Mouse (Mus musculus): Measurements from ENCODE around the gene Eea1.
"Not testable (repeated sequence)": the region's sequence is repeated elsewhere in the genome, so short reads cannot be mapped to it uniquely, and the experiment has no call there.

Gene Eea1

DNA sequence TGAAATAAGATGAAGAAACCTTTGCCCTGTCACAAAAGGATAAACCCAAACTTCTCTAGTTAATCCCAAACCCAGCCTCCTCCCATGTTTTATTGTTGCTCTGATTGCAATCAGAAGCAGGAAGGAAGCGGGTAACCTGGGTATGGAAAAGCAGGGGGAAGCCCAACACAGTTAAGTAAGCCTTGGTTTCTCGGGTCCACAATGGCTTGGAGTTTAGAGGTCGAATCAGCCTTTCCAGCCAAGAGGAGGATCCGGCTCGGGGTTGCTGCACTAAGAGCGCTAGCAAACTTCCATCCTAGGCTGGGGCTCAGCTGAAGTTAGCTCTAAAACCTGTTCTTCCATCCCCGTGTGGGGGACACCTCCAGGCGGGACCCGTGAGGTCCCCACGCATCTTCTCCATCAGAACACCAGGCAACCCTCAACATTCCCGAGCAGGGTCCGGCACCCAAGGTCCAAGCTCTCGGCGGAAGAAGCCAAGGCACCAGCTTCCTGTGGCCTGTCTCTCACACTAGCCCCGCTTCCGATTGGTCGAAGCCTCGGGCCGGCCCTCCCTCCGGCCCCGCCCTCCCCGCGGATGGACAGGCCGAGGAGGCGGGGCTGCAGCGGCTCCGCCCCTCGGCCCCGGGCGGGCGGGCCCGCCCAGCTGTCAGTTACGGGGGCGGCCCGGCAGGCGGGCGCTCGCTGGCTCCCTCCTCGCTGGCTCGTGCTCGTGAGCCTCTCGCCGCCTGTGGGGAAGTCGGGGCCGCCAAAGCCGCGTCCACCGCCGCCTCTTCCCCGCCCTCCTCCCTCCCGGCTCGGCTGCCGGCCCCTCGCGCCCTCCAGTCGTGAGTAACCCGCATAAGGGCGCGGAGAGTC, at the start of gene Eea1:
Gene Eea1, plus strand, starts transcription at position 605 of the 855 bp plus-strand sequence.
- DNase-seq (ENCODE audit: low spot score in 2 of 2), result peak in 1 of 2 experiments; percentile 89

GRCm38 (mm10) chr10:95891214-95891960, 49.1 kb upstream of the Eea1 start:
- no peak for DNase-seq (ENCODE audit: low spot score in 2 of 2)

GRCm38 (mm10) chr10:95892132-95892531, 48.3 kb upstream of the Eea1 start:
- no peak for DNase-seq (ENCODE audit: low spot score in 2 of 2)

- DNase-seq (ENCODE audit: low spot score in 2 of 2), result no peak
Observed at GRCm38 (mm10) chr10:95893291-95893932, 47.0 kb upstream of the Eea1 start.

DNA sequence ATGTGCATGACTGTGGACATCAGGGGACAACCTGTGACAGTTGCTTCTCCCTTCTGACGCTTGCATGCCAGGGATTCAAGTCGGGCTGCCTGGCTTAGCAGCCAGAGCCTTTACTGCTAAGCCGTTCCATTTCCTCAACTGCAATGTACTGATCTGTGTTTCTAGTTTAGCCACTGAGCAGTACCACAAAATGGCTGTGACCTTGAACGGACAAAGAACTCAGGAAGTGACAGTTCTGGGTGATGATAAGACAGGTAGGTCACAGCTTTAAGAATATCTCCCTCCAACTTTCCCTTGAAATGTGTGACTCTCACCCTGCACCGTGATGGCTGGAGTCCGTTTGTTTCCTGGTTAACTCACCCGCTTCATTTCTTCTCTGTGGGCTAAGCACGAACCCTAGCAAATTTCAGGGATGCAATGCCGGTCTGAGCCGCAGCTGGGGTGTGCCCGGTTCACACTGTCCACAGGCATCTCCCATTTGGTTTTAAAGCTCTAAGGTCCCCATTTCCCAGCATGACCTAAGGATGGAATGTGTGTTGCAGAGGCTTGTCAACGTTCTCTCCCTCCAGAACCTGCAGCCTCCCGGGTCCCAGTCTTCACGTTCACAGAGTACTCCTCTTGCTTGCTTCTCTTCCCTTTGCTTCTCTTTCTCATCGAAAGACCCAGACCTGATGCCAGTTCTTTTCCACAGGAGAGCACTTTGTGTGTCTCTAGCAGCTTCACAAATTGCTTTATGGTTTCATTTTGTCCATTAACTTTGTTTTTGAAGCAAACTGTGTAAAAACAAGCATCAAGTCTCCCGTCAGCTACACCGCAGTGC, 46.2 kb upstream of the Eea1 start:
- no peak for DNase-seq (ENCODE audit: low spot score in 2 of 2)

DNA sequence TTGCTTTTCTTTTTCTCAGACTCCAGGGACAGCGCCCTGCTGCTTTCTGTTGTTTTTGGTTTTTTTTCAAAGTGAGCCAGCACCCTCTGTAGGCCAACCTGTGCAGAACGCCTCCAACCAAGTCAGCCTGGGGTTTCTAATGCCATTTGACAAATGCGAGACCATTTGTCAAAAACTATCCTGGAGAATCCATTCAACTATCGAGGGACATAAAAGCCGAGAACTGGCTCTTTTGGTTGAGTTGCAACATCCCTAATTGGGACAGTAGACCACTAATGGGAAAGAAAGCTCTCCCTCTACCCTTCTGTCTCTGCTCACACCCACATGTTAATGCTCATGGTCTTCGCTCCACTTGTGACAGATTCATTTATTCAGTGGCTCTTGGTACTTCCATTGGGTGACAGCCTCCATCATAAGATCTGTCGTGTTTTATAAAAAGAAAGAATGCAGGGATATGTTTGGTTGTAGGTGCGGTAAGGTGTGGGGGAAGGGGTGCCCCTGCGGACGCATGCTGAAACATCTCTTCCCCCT, 45.5 kb upstream of the Eea1 start:
- peak in 1 of 2 experiments; percentile 47 for DNase-seq (ENCODE audit: low spot score in 2 of 2)

GRCm38 (mm10) chr10:95898471-95899154, 41.8 kb upstream of the Eea1 start:
- no peak for DNase-seq (ENCODE audit: low spot score in 2 of 2)

DNA sequence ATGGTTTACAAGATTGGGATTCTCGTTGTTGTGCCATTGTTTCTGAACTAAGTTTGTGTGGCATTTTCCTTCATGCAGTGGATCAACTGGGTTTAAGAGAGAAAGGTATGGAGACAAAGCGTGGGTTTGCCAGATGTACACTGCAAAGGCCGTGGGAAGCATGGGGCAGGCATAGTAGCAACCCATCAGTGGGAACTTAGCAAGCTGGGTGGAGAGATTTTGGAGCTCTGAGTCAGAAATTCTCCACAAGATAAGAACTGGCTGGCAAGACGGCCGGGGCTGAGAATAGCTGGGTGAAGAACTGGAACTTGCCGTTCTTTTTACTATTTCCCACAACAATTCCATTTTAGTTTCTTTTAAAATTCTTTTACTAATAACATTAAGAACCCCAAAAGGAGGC, 35.8 kb upstream of the Eea1 start:
- DNase-seq (ENCODE audit: low spot score in 2 of 2), result no peak

- DNase-seq (ENCODE audit: low spot score in 2 of 2), result no peak
Observed at GRCm38 (mm10) chr10:95909246-95909909, 31.1 kb upstream of the Eea1 start.

DNA sequence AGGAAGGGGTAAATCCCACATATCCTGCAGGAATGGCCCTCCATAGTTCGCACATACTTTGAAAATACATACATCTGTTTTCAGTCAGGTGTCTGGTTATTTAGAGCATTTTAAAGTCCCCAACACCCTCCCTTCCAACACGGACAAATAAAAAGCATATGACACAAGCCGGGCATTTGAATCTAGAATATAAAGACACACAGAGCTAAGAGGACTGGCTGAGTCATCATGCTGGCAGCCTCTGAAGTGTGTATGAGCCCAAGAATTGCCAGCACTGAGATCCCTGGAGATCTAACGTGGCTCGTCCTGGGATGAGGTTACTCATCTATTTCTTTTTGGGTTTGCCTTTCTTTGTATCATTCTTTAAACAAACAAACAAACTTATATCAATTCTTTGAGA, 29.4 kb upstream of the Eea1 start:
- DNase-seq (ENCODE audit: low spot score in 2 of 2), result no peak

GRCm38 (mm10) chr10:95914434-95915174, 25.8 kb upstream of the Eea1 start:
- no peak for DNase-seq (ENCODE audit: low spot score in 2 of 2)

DNA sequence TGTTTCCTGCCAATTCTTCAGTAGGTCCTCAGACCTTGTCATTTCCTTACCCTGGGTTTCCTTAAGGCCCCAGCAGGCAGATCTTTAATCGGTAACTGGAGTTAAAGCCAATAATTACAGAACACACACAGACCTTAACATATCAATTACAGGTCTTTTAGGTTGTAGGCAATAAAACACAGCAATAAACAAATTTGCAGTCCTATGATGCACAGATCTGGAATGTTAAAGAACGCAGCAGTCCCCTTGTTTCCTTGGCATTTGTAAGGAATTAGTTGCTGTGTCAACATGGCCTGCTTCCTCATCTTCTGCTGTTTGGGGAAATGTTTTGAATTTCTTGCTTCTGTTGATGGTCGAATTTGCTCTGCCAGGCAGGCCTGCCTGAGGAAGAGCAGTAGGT, 21.7 kb upstream of the Eea1 start:
- DNase-seq (ENCODE audit: low spot score in 2 of 2), result no peak

GRCm38 (mm10) chr10:95923263-95924217, 16.9 kb upstream of the Eea1 start:
- DNase-seq (ENCODE audit: low spot score in 2 of 2), result no peak

- DNase-seq (ENCODE audit: low spot score in 2 of 2), result not testable (repeated sequence)
Observed at GRCm38 (mm10) chr10:95933631-95934030, 6.8 kb upstream of the Eea1 start.

DNA sequence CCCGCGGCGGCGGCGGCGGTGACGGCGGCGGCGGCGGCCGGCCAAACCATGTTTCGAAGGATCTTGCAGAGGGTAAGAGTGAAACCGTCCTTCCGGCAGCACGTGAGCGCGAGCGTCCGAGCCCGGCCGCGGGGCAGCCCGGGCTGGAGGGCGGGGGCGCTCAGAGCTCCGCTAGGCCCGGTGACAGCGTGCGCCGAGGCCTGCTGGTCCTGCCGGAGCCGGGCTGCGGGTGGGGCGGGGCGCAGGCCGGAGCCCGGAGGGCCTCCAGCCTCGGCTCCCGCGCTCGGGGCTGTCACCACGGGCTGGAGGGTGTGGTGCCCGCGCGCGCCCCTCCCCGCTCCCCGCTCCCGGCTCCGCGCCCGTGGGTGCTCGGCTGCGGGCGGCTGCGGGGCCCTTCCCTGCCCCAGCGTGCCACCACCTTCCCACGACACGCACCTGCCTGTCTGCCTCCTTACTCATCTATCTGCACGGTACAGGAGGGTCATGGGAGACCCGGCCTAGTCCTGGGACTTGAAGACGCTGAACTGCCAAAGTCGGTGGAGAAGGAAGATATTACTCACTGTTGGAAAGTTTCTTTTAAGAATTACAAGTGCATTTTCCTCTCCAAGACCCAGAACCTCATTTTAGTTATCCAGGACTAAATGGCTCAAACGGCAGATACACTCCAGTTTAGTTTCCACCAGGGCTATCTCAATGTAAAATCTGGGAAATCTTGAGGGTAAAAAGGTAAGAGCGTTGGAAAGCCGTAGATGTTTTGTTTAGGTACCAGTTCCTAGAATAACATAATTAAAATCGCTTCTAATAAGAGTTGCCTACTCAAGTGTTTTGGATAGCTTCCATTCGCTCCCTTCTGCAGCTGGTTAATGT, 684 bp downstream of the Eea1 start:
- DNase-seq (ENCODE audit: low spot score in 2 of 2), result peak in 1 of 2 experiments; percentile 77

GRCm38 (mm10) chr10:95941768-95942425, 1.4 kb downstream of the Eea1 start:
- DNase-seq (ENCODE audit: low spot score in 2 of 2), result no peak

GRCm38 (mm10) chr10:95945086-95945485, 4.6 kb downstream of the Eea1 start:
- no peak for DNase-seq (ENCODE audit: low spot score in 2 of 2)
